Mouse (Mus musculus): ENCODE measurements around the gene Golga5.

The Golga5 gene

GRCm38 (mm10) chr12:102468894-102469764 lies at the start of gene Golga5:
Gene Golga5 (plus strand): TSS chr12:102469135.
- peak; percentile 98 to 99 for DNase-seq

- DNase-seq: peak in 1 of 2 experiments; percentile 35
These were observed 49.4 kb upstream of the Golga5 start for GRCm38 (mm10) chr12:102419544-102419943.

GRCm38 (mm10) chr12:102420168-102420890 lies 48.6 kb upstream of the Golga5 start:
- peak; percentile 49 to 63 for DNase-seq

DNA sequence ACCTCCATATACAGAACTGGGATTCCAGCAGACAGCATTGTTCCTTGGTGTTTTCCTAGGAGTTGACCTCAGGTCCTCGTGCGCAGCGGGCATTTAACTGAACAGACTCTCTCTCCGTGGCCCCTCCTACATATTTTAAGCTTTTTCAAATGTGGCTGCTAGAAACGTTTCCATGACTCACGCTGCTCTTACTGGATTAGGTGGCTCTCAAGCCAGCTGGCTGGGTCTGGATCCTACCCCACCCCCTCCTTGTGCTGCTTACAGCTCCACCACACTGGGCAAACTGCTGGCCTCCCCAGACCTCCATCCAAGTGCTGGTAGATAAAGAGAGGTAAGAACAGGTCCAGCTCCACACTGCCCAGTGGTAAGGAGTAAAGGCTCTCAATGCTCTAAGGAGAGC lies 46.9 kb upstream of the Golga5 start:
- DNase-seq: peak; percentile 64 to 89

GRCm38 (mm10) chr12:102422623-102423320 lies 46.2 kb upstream of the Golga5 start:
- peak; percentile 53 to 62 for DNase-seq

DNA sequence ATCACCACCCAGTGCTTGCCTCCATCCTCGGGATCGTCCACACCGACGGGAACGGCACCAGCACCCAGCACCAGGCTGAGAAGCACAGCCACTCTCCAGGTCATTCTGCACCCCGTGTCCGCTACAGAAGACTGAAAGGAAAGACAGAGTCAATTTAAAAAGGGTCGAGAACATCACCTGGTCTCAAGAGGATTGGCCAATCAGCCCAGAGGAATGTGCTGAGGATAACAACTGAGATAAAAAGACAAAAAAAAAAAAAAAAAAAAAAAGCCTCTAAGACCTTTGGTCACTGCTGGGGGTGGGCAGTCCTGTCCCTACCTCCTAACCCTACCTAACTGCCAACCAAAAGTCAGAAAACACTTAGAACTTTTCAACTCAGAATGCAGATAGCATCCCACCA lies 45.3 kb upstream of the Golga5 start:
- peak; percentile 38 to 51 for DNase-seq

DNA sequence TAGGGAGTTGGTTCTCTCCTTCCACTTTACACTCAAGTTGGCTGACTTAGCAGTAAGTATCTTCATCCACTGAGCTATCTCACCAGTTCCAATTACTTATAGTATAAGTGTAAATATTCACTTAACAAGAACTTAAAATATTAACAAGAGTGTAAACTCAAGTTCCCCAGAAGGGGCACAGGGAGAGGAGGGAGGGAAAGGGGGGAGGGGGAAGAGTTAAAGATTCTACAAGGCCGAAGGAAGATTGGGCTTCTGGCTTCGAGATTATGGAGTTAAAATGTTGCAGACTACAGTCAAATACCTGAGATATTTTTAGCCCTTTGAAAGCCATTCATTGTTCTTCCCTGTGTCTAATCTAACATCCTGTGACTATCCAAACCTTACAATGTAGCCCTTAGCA lies 44.5 kb upstream of the Golga5 start:
- no peak for DNase-seq

DNA sequence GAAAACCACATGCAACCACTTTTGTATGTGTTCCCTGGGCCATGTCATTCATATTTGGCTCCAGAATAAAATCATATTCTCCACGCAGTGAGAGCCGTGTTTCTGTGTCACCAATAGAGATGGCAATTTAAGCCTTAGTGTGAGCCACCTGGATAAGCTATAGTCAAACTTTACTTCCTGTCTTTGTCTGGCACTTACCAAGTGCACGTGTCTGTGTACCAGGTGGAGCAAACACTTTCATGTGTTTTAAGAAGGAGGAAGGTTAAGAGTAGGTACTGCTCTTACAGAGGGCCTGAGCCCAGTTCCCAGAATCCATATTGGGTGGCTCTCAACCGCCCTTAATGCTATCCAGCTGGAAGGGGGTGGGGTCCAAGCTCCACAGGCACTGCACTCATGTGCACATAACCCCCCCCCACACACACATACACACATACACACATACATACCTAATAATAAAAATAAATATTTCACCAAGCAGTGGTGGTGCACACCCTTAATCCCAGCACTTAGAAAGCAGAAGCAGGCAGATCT lies 43.8 kb upstream of the Golga5 start:
- no peak for DNase-seq

DNA sequence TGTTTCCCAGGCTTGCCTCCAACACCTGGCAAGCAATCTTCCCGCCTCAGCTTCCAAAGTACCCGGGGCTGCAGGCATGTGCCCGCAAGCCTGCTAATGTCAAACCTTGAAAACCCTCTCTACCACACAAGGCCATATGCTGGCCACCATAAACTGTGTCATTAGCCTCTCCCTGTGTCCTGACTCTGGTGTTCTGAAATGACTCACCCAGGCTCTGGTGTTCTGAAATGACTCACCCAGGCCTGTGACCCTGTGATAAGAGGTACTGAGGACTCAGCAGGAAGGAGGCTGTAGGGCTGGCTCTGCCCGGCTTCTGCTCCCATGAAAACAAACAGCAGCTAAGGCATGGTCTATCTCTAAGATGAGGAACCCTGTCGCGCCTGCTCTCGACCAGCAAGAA lies 42.6 kb upstream of the Golga5 start:
- DNase-seq: no peak

DNA sequence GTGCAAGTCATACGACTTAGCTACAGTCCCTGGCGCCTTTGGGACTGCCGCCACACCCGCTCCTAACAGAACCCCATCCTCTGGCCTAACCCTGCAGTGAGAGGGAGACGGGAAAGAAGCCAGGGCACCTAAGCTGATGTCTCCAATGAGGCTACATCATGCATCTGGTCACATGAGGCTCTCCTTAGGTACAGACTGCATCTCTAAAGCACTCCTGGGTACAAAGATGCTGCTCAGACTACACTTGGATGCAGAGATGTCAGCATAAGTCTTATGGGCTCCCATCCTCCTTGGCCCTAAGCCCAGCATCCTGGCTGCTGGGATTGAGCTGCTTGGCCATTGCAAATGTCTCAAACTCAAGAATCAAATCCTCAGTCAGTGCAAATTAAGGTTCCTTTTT lies 39.3 kb upstream of the Golga5 start:
- DNase-seq: no peak

- DNase-seq: no peak
These were observed 38.7 kb upstream of the Golga5 start for GRCm38 (mm10) chr12:102430228-102430627.

GRCm38 (mm10) chr12:102432238-102432637 lies 36.7 kb upstream of the Golga5 start:
- DNase-seq: peak in 1 of 2 experiments; percentile 40

- no peak for DNase-seq
These were observed 34.8 kb upstream of the Golga5 start for GRCm38 (mm10) chr12:102434107-102434506.

DNA sequence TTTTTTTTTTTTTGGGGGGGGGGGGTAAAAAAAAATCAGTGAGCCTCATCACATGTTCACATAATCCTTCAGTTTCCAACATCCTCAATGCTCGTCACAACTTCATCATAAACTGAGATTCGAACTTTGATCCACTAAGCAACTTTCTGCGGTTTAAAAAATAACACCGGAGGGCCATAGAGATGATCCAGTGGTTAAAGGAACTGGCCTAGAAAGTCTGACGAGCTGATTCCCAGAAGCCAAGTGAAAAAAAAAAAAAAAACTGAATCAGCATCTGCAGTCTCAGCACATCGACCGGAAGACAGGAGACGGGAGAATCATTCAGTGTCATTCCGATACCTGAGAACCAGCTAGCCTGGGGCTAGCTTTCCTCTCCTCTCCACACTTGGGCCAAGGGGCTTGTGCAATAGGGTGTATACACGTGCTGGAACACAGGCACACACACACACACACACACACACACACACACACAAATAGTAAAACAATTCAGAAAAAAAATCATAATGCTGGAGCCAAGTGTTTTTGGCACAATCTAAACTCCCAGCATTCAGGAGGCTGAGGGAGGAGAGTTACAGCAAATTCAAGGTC lies 31.9 kb upstream of the Golga5 start:
- DNase-seq: no peak

DNA sequence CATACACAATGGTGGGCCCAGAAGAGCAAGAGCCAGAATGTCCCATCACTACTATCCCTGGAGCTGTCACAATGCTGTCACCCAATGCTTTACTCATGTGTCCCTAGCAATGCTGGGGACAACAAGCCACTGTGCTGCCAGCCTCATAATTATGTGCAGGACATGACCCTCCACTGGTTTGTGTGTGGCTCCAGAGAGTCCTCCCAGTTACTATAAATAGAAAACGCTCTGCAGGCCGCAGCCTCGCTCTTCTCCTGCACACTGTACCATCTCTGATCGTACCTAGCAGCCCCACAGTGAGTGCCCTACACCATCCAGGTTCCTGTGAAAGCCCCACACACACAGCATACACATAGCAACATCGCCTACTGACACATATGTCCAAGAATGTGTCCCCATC lies 31.0 kb upstream of the Golga5 start:
- DNase-seq: no peak

DNA sequence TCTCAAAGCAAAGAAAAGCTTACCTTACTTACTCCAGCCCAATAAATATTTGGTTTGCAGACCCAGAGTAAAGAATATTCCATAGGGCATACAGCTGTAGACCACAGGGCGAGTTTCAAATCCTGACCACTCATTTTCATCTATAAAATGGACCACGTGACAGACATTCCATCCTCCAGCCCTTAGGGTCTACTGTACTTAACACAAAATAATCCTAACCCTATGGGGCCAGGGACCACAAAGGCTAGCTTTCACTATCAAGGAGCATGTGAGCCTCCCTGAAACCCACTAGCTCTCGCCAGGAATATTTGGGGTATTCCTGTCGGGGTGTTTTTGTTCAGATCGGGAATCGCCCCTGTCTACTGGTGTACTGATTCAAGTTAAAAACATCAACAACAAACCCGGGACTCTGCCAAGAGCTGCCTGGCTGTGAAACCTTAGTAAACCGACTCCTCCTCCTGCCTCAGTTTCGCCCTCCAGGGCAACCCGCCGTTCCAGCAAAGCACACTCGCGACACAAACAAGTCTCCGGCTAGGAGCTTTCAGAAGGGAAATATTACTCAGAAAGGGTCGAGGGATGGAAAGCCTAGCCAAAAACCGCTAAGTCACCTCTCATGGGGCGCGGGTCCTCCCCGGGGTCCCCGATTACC lies 29.8 kb upstream of the Golga5 start:
- peak in 1 of 2 experiments; percentile 43 for DNase-seq

DNA sequence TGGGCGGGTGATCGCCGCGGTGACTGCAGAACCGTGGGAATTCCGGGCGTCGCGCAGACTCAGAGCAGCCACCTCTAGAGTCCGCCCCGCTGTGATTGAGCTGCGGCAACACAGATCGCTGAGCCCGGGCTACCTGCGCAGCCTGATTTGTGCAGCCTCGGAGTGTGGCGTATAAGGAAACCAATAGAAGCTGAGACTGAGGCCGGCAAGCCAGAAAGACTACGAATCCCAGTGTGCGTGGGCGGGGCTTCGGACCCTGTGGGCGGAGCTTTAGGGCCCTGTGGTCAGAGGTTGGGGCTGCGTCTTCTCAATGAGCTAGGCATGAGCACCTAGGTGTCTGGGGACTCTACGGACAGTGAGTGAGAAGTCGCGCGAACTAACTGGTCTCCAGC lies 29.3 kb upstream of the Golga5 start, which contains the start of gene Lgmn:
TSS of gene Lgmn (minus strand) at position 182 of the 392 bp plus-strand sequence.
- peak; percentile 99 to 100 for DNase-seq

DNA sequence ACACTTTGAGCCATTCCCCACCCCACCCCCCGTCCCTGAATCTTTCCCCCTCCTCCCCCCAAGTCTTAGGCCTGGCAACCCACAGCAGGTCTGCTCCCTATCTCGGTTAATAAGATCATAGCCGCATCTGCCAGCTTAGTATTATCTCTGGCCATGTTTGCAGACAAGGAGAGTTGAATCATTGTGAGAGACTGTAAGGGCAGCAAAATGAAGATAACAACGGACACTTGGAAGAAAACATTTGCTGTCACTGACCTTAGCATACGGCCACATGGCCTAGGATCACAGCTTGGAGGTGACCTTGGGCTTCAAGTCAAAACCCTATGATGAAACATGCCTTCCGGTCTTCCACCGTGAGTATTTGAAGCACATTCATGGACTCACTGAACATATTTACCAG lies 28.4 kb upstream of the Golga5 start:
- DNase-seq: no peak

- no peak for DNase-seq
These were observed 27.8 kb upstream of the Golga5 start for GRCm38 (mm10) chr12:102441141-102441540.

- DNase-seq: no peak
These were observed 26.3 kb upstream of the Golga5 start for GRCm38 (mm10) chr12:102442639-102443038.

GRCm38 (mm10) chr12:102443676-102444075 lies 25.3 kb upstream of the Golga5 start:
- no peak for DNase-seq

DNA sequence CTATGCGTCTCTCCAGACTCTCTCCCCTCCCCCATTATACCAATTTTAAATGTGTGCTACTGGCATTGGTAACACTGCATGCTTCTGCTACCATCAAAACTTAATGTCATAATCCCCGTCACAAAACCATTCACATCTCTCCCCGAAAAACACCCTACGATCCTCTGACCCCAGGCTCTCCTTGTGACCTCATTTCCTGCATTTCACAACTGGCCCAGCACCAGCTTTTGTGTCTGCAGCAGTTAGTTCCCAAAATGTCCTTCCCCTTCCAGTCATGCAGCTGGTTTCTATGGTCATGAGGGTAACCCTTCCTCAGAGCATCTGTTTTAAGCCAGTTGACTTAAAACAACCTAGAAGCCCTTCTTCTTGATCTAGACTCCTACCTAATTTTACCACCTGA lies 23.5 kb upstream of the Golga5 start:
- DNase-seq: no peak
